Mouse (Mus musculus) left cerebral cortex, adult 2 months (tissue): ENCODE measurements at regions not wholly inside any gene's neighbourhood (a gene's known extent, or its start where the extent isn't known, plus 50 kb on each side); places are given as distances from the start of the nearest gene placed in this dataset.

Experiments used
- DNase-seq, 2 experiments: peaks; one replicate each; pipeline ENCODE4 v3.0.0; 2021 to 2022; ENCODE audit warnings: low spot score in 2 of 2, mixed read lengths in 1 of 2; ENCODE audit errors: extremely low spot score in 1 of 2
- H3K27ac ChIP-seq: fragments of 200-600 bp; 2 replicates; pipeline ENCODE4 v1.8.1; 2022
- H3K4me3 ChIP-seq: fragments of 200-600 bp; 2 replicates; pipeline ENCODE4 v1.8.1; 2022
- CTCF ChIP-seq: fragments of 200-600 bp; IDR thresholded peaks from 2 replicates; pipeline ENCODE4 v1.8.1; 2022; ENCODE audit warnings: antibody characterized with exemption, mild to moderate bottlenecking, moderate library complexity
- intact Hi-C: fragments of 180-260 bp; cut with DNase I; formaldehyde crosslinking; loops from one replicate; pipeline ENCODE4 v1.15.1; 2025

GRCm38 (mm10) chr10:100152821-100153220 is 137.4 kb downstream of the Kitl start:
- Histone ChIP-seq H3K27ac (no peak overlapping the region), H3K4me3 (no peak overlapping the region)
- DNase-seq = peak; percentile 25 to 31
- intact Hi-C loops = loop anchor here (5.0 kb wide), 2 partner anchors 136 to 511 kb away; partner anchors contain the start of gene Kitl
- TF ChIP-seq CTCF = peak; percentile 69

GRCm38 (mm10) chr10:100153311-100153710 is 137.9 kb downstream of the Kitl start:
- H3K27ac ChIP-seq = no peak overlapping the region
- TF ChIP-seq CTCF = no peak
- no peak for DNase-seq
- intact Hi-C loops = loop anchor here (5.0 kb wide), 2 partner anchors 136 to 511 kb away; partner anchors contain the start of gene Kitl
- no peak overlapping the region for H3K4me3 ChIP-seq

DNA sequence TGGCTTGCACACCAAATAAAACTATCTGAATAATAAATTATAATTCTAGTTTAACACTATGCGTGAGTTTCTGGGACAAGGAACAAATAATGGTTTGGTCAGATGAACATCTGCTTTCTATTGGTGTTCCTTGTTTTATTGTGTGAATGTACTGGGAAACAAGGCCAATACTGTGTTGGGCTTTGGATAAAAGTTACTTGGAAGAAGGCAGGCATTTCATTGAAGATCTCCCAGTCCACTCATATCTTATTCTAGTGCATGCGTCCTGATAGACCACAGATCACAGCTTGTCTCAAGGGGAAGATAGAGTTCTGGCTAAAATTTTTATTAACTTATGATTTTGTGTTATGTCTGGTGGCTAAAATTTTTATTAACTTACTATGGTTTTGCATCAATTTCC is 140.1 kb downstream of the Kitl start:
- no peak for DNase-seq
- no peak for TF ChIP-seq CTCF
- no peak overlapping the region for H3K27ac ChIP-seq
- intact Hi-C loops = no loop called here
- H3K4me3 ChIP-seq = no peak overlapping the region

DNA sequence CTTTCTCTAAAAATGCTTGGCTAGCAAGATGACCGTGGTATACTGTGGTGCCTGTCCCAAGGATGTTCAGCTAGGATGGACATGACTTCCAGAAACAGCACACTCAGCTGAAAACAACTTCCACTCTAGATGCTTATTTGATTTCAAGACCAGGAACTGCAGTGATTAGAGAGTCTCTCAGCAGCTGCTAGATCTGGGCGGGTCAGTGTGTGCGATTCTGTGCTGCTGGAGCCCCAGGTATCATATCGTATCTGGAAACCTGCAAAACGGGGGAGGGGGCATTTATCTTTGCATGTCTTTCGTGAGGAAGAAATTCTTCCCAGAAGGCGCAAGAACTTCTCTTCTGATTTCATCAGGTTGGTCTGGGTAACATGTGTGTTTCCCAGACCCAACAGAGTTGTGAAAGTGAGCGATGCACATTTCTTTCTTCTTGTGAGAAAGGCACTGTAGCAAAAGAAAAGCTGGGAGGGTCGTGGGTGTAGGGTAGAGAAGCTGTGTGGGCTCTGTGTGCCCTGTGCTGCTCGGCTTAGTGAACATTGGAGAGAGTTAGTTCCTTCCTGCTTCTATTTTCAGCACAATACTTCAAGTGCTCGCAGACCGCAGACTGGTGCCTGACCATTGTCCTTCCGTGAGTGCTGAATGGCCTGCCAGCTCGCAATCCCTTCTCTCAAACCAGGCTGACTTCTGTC is 144.6 kb downstream of the Kitl start:
- TF ChIP-seq CTCF = no peak
- intact Hi-C loops = no loop called here
- Histone ChIP-seq H3K4me3 (no peak overlapping the region), H3K27ac (peak overlapping the region; percentile 48)
- no peak for DNase-seq

DNA sequence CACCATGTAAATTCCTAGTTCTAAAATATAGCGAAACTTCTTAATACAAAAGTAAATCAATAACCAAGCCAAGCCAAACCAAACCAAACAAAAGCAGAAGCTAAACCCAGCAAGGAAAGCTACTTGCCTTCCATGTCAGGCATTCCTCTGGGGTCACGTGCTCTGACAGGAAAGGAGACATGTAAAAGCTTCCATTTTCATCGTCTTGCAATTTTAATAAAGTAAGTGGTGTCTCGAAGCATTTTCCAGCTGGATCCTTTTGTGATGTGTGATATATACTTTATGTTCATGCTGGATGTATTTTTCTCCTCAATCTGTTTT is 145.1 kb downstream of the Kitl start:
- Histone ChIP-seq H3K4me3 (no peak overlapping the region), H3K27ac (no peak overlapping the region; the same call in 1 of the 2 replicates)
- intact Hi-C loops = no loop called here
- no peak for TF ChIP-seq CTCF
- no peak for DNase-seq

- intact Hi-C loops = no loop called here
- Histone ChIP-seq H3K4me3 (no peak overlapping the region), H3K27ac (no peak overlapping the region)
- TF ChIP-seq CTCF = no peak
- DNase-seq = no peak
Observed at GRCm38 (mm10) chr10:100161117-100161516, 145.7 kb downstream of the Kitl start.

- intact Hi-C loops = no loop called here
- no peak for DNase-seq
- H3K4me3 ChIP-seq = no peak overlapping the region
- TF ChIP-seq CTCF = no peak
- peak overlapping the region; percentile 10; the same call in 1 of the 2 replicates for H3K27ac ChIP-seq
Observed at GRCm38 (mm10) chr10:100164526-100164925, 149.1 kb downstream of the Kitl start.

- Histone ChIP-seq H3K27ac (no peak overlapping the region), H3K4me3 (no peak overlapping the region)
- no peak for DNase-seq
- intact Hi-C loops = loop anchor here (5.0 kb wide), 1 partner anchor 529 kb away; no protein-coding TSS in a partner anchor
- TF ChIP-seq CTCF = peak; percentile 61
Observed at GRCm38 (mm10) chr10:100170836-100171235, 155.4 kb downstream of the Kitl start.

- Histone ChIP-seq H3K4me3 (no peak overlapping the region), H3K27ac (no peak overlapping the region)
- TF ChIP-seq CTCF = no peak
- intact Hi-C loops = no loop called here
- no peak for DNase-seq
Observed at GRCm38 (mm10) chr10:100197673-100198072, 137.8 kb upstream of the Gm4301 start.

DNA sequence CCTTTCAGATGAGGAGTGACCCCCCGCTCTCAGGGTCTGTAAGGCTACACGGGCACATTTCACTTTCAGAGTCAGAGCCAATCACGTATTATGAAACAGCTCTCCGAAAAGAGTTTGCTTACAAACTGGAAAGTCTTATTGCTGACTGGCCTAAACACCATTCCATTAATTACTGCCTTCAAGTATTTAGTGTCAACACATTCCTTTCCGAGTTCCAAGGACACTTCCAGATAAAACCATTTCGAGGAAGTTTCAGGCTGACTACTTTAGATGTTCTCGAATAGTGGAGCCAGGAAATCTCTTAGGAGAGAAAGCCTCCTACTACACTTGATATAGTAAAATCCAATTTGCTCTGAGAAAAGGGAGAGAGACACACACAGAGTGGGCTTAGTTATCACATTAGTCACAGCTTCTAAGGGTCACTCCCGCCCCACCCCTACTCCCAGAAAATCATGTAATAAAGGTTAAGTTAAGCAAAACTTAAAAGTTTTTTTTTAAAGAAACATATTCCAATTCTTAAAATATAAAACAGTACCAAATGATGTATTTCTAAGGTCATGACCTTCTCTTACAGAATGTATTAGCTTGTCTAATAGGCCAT is 136.3 kb upstream of the Gm4301 start:
- DNase-seq = no peak
- Histone ChIP-seq H3K27ac (no peak overlapping the region), H3K4me3 (no peak overlapping the region)
- intact Hi-C loops = no loop called here
- no peak for TF ChIP-seq CTCF

DNA sequence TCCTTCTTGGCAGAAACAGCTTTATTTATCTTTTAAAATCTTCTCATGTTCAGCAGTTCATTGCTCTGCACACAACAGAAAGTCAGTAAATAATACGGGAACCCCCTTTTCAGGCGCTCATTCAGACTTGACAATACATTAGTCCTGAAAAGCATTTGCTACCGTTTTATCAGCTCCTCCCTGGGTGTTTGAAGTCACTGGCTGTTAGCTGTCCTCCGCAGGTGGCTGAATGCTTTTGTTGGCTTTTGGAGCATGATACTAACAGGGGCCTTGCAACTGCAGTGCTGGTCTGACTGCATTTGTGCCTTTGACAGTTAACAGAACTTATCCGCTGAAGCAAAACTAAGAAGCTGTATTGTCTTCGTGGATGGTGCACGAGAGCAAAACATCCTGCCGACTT is 135.0 kb upstream of the Gm4301 start:
- Histone ChIP-seq H3K27ac (no peak overlapping the region), H3K4me3 (no peak overlapping the region)
- no peak for DNase-seq
- no peak for TF ChIP-seq CTCF
- intact Hi-C loops = no loop called here

GRCm38 (mm10) chr10:100206617-100207530 is 128.6 kb upstream of the Gm4301 start:
- DNase-seq = no peak
- Histone ChIP-seq H3K27ac (no peak overlapping the region), H3K4me3 (no peak overlapping the region)
- no peak for TF ChIP-seq CTCF
- intact Hi-C loops = no loop called here
